Mouse (Mus musculus): ENCODE measurements around the gene Dna2.

DNA sequence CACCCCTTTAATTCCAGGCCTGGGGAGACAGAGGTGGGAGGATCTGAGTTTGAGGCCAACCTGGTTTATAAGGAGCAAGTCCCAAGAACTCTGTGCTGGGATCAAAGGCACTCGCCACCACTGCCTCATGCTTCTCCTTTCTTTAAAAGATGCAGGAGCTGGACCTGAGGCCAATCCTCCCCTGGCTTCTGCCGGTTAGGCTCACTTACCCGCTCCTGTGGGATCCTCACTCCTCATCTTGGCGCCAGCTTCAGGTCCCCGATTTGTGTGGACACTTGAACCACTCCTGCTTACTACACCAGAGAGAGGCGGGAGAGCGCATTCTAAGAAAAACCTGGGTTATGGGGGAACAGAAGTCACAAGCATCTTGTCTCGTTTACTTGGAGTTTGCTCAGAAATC lies 45.0 kb upstream of the Dna2 start:
- no peak for TF ChIP-seq GATA1 (IDR thresholded peaks at IDR 0.05; ENCODE audit: borderline replicate concordance, low read length)
- TF ChIP-seq FLI1 (IDR thresholded peaks at IDR 0.05; ENCODE audit: low read length) = no peak
